Mouse (Mus musculus) layer of hippocampus, adult 18-20 months (tissue): Measurements from ENCODE around the gene Wipf2. TPM values are rescaled to one million over a fixed set of nuclear protein-coding genes. Genes with fewer than 3 reads are reported as not detected.

Experiments used
- DNase-seq, 2 experiments: peaks; one replicate each; pipeline ENCODE4 v3.0.0; 2022; ENCODE audit warnings: low spot score in 2 of 2
- total RNA-seq, 2 experiments: library from RNA; stranded (reverse); gene quantifications; 2 replicates each; pipeline ENCODE4 v1.2.3; 2021

Wipf2 gene
- total RNA-seq, 2 experiments from 2014 or later = 75.9 to 80.7 TPM

DNA sequence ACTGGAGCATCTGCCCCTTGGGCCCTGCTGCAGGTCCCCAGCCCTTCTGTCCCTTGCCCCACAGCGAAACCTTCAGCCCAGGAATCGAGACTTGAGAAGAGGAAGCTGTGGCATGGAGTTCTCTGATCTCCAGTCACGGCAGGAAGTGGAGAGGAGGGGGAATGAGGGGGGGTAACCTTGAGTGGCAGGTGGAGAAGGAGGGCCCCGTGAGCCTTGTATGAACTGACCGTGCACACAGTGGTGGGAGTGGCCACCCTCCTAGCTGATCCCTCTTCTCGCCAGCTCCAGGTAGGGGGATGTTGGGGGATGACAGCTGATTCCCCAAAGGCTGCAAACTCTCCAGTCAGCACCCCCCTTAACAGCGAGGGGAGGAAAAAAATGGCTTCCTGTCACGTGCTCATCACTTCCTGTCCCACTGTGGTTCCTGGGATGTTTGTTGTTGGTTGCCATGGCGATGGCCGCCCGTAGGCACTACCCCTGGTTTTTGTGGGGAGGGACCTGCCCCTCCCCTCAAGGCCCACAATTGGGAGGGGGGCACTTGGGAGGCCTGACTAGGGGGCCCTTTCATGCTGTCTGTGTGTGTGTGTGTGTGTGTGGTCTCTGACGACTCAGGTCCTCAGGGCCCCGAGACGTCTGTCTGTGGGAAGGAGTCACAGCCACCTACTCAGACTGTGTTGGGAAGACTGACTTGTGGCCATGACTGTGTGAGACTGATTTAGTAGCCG, 78.5 kb downstream of the Wipf2 start:
- peak in 1 of 2 experiments; percentile 66 for DNase-seq

DNA sequence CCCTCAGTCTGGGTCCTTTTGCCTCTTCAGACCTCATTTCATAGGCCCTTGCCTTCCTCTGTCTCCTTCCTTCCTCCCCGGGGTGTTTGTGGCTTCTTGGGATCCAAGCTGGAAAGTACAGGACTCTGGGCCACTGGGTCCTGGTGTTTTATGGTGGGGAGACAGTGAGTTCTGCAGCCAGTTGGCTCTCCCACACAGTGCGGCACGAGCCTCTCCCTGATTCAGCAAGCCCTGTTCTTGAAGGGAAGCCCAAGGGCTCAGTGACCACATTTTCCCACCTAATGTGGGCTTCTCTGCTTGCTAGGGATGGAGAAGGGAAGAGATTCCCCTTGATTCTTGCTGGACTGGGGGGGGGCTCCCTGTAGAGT, 79.1 kb downstream of the Wipf2 start:
- no peak for DNase-seq

DNA sequence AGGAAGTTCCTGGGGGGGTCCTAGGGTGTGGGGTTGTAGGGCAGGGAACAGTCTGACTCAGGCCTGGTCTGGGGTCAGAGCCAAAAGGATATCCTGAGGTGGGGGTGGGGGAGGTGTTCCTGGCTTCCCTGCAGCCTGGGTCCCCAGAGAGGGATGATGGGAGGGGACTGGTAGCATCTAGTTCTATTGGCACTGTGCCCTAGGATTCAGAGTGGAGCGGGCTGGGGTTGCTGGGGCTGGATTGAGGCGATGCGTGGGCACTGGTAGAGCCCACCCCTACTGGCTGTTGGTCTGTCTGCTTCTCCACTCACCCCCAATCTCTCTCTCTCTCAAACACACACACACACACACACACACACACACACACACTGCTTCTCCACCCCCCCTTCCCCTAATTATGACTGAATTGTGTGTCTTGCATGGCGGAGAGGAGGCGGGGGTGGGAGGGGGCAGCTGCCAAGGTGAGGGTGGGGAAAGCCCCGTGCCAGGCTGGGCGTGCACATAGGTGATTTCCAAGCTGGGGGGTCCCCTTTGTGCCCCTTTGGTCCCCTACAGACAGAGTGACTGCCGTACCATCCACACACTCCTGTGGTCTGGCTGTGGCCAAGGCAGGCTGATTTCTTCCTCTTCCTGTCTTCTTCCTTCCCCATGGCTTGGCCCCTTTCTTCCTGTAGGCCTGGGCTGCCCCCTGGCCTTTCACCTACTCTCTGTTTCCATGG, 79.6 kb downstream of the Wipf2 start:
- DNase-seq = no peak

DNA sequence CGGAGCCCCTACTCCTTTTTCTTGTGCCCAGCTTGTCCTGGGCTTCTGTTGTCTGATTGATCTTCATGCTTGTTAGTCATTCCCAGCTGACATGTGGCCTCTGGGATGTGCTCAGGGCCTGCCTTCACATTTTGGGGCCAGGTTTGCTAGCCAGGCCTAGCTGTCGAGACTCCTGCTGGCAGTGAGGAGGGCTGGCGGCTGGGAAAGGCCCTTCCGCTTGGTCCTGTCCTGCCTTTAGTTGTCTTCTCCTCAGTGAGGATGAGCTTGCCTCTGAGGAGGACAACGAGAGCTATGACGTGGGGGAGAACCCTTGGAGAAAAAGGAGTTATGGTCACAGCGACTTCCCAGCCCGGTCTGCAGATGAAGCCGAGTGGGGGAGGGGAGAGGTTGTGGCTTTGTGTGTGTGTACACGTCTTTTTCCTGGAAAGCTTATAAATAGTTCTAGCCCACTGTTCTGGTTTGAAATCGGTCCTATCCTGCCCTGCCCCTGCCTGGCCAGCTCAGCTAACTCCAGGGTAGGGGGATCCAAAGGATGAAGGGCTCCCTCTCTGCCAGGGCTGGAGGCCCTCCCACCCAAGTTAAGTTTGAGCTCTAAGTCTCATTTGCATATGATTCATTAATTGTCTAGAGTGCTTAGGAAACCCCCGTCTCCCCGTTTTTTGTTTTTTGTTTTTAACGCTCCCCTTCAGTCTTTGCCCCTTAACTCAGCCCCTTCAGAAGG, 80.5 kb downstream of the Wipf2 start:
- no peak for DNase-seq

DNA sequence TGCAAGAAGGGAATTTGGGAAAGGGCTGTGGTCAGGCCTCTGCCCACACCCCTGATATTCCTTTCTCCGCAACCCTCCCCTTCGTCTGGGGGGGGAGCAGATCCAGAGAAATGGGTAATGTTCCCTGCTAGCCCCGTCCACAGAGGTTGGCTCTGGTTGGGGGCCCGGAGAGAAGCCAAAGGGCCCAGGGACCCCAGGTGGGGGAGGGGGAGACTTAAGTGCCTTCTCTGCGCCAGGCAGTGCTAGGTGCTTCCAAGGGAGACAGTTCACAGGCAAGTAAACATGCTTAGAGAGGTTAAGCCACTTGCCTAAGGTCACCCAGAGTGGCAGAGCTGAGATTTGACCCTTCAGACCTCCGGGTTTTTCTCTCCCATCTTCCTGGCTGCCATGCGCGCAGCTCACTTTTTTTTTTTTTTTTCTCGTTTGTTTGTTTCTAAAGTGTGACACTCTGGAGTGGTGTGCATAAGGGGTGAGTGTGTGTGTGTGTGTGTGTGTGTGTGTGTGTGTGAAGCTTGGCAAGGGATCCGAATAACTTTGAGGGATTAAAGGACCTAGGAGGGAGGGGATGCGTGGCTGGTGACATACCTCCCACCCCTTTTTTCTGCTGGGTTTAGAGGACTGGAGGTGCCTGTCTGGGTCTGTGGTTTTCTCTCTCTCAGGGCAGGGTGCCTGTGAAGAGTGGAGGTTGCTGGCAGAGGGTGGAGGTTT, 81.6 kb downstream of the Wipf2 start:
- no peak for DNase-seq

DNA sequence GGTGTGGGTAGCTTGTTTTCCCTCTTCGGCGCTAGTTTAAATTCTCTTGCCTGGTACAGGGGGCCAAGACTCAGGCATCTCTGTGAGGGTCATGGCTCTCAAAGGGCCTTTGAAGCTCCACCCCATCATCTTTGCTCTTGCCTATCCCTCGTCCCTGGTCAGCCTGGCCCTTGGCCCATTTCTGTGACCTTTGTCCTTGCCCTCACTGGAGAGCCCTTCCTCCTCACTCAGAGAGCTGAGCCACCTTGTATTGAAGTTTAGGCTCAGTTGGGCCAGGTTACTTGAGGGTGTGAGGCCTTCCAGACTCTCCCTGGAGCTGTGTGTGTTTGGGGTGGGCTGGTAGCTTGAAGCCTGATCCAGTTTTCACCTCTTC, 82.2 kb downstream of the Wipf2 start:
- no peak for DNase-seq

DNA sequence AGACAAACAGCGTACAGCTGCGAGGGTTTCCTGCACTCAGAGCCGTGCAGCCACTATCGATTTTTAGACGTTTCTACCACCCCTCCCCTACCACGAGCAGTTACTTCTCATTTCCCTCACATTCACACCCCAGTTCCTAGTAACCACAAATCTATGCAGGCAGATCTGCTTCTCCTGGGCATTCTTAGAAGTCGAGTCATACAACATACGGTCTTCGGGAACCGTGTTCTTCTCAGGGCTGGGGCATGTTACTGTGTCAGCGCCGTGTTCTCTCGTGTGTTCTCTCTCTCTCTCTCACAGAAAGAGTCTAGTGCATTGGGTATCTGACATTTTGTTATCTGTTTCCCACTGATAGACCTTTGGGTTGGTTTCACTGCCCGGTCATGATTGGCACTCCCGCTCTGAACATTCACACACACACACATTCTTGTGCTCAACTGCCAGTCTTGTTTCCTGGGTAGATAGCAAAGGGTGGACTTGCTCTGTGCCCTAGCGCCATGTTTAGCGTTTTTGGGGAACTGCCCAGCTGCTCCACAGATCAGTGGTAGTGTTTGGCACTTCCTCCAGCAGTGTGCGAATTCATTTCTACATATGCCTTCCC, 84.6 kb downstream of the Wipf2 start:
- DNase-seq = no peak

DNA sequence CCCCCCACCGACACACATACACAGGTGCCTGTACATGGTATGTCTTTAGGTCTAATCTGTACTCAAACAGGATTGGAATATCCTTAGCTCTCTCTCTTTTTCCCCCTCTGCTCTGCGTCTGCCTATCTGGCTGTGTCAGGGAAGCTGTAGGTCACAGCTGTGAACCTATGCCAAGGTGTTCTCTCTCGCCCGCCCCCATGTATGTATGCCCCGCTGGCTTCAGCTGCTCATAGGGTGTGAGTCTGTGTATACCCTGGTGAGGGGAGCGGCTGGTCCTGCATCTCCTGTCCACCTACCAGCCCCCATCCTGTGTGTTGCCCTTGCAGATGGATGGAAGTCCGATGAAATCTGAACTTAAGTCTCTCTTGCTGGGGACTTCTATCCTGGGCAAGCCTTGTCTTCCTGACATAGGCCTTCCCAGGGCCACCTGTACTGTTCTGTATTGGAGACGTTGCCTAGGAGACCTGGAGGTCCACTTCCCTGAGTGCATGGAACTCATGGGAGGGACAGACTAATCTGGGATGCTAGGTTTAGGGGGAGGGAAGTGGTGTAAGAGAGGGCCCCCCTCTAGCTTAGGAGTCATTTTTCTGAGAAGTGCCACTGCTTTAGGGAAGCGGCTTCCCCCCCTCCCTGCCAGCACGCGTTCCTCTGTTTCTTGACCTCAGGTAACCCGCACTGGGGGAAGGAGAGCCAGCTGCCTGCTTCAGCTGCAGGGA, 86.0 kb downstream of the Wipf2 start:
- DNase-seq = no peak

DNA sequence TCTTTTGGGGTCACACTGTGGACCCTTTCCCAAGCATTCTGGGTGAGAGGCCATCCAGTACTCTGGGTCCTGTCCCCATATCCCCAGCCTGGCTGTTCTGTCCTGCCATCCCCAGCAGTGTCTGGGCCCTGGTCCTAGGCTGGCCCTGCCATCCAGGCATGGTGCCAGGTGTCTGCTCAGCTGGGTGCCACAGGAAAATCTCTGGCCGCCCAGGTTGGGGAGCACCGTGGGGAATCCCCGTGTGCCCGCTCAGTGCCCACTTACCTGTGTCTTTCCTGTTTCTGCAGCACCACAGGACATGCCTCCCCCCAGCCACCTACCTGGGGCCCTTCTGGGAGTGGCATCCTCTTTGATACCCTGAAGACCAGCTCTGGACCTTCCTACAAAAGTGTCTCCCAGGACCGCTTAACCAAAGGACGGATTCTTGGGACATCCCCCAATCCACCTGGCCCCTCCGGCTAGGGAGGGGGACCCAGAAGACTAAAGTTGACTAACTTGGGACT, 86.6 kb downstream of the Wipf2 start:
- DNase-seq = no peak

DNA sequence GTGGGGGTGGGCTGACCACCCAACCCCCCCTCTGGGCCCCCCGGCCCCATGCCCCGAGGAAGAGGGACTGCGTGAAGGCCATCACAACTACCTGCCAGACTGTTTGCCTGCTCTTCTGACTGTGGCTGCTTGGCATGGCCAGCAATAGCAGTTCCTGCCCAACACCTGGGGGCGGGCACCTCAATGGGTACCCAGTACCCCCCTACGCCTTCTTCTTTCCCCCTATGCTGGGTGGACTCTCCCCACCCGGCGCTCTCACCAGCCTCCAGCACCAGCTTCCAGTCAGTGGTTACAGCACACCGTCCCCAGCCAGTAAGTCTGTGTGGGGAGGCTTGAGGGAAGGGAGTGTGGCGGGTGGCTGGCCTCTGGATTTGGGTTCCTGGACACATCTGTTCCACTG, 87.0 kb downstream of the Wipf2 start:
- DNase-seq = no peak

DNA sequence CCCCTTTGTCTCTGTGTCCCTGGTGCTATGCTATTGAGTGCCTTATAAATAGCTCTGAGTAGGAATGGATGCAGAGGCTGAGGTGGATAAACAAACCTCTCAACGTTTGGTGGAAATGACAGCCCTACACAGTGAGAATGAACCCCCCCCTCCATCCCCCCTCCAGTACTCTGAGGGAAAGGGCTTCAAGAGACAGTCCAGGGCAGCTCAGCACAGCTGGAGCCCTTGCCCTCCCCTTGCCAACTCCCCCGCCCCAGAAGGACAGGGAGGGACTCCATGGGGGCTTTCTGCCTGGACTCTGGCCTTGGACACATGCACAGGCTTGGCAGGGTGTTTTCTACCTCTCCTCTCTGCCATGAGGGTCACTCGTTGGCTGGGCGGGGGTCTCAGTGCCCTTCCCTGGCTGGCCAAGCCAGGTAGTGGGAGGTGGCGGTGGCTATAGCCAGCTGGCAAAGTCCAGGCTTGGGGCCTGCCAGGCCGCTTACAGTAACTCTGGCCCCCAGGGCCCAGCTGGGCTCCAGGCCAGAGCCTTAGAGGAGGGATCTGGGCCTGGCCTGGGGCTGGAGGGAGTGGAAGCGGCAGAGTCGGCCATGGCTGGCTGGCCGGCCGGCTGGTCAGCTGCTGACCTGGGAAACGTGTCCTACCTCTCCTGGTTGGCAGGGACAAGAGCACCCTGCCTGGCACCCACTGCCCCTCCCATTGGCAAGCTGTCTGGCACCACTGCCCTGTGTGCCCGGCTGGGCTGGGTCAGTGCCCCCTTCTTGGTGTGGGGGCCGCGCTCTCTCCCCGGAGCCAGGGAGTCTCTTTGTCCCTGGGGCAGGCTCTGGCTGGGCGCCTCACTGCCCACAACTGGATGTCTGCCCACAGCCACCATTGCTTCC, 87.8 kb downstream of the Wipf2 start:
- DNase-seq = peak in 1 of 2 experiments; percentile 48

DNA sequence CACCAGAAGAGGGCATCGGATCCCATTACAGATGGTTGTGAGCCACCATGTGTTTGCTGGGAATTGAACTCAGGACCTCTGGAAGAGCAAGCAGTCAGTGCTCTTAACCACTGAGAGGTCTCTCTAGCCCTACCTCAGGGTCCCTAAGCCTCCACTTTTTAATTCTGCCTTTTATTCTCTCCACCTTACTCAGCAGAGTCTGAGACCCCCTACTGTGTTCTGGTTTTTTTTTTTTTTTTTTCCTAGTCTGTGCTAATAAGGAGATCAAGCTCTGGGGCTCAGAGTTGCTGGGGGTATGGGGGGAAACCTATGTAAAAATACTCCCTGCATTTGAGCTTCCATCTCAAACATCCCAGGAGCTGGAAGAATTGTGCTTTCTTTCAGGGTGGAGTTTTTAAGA, 88.7 kb downstream of the Wipf2 start:
- DNase-seq = no peak

DNA sequence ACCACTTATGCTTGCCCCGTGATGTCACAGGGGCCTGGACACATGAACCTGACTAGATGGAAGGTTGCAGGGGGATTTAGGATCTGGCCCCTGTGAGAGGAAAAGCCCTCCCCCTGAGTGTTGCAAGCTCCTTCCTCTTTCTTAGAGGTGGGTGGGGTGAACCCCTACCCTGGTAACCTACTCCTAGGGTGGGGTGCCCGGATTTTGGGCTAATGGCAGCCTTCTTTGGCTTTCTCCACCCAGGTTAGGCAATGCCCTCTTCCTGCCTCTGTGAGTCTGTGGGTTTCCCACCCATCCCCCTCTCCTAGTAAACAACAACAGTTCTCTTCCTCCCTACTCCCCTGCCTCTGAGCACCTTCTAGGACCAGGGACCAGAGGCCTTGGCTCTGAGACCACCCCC, 89.3 kb downstream of the Wipf2 start:
- DNase-seq = no peak

DNA sequence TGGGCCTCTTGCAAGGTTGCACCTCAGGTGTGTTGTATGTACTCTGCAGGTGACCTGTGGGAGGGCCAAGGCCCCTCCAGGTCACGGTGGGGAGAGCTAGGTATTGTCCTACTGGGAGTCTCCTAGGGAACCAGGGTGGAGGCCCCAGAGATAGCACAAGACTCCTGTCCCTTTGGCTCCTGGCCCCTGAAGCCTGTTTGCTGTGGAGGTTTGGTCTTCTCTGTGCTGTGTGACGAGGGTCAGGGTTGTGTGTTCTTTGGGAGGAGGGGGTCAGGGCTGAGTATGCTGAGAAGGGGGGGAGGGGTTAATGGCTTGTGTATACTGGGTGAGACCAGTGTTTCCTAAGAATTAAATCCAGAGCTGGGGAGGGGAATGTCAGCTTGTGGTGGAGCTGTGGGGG, 89.9 kb downstream of the Wipf2 start:
- no peak for DNase-seq

DNA sequence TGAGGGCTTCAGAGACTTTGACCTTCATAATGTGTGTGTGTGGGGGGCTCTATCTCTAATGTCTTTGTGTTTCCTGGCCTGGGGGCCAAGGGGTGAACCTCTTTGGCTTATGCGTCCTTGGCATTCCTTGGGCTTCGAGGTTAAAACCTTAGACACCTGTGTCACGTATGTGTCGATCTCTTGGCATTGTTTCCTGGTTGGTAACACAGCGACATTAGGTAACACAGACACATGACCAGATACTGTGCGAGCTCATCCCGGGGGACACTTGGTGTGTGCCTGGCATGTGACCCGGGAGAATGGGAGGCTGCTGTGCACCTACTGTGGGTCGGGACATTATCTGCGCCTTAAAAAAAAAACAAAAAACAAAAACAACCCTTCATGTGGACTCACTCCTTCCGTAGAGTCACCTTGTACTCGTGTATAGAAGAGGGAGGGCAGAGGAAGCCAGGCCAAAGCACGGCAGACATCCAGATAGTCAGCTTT, 90.4 kb downstream of the Wipf2 start:
- DNase-seq = no peak

DNA sequence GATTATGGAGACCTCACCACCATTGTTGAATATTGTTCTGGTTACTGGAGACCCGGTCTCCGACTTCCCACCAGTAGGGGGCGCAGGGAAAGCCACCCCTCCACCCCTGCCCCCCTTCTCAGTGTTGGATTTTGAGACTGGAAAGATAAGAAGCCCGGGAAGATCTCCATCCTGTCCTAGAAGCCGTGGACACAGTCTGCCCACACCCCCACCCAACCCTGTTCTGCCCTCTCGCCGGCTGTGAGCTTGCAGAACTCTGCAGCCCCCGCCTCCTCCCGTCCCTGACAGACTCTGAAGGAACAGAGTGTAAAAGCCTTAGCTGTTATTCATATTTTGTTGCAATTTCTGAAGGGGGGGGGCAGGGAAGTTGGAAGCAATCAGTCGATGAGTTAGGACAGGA, 90.9 kb downstream of the Wipf2 start:
- peak in 1 of 2 experiments; percentile 78 for DNase-seq
